ENCODE assay signal across 8 mouse cellular contexts in the genomic region with DNA sequence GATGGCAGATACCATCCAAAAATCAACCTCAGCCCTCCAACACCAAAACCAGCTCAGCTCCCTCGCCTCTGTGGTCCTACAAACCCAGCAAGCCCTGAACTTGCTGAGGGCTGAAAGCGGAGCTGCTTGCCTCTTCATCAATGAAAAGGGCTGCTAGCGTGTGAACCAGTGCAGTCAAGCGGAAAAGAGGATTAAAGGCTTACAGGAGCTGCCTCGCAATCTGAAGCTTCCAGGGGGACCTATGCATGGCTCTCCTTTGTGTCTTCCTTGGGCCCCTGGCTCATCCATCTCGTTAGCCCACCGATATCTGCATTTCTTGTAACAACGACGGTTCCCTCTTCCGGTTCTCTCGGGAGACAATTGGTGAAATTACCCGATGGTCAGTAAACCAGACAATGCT.
A peak's percentile ranks its signal among the peaks of the same experiment; 100 is the strongest.
DNase-seq lines count a peak whose midpoint lies in the region; ATAC-seq lines count a peak whose summit lies in the region.

No protein-coding gene starts in this region.

- no peaks in the 10 kb centered on the region for H3K9me3 ChIP-seq in kidney, embryonic 15.5 days (replicated peaks)
- peaks cover 3% of the 10 kb centered on the region; the same call in 1 of the 2 replicates for H3K9me3 ChIP-seq in hindbrain, embryonic 13.5 days
- no peaks in the 10 kb centered on the region for H3K9me3 ChIP-seq in neural tube, embryonic 13.5 days
- no peaks in the 10 kb centered on the region for H3K9me3 ChIP-seq in intestine, embryonic 16.5 days (ENCODE audit: control insufficient read depth, low read length)

- peak overlapping the region; percentile 52 for H3K4me2 ChIP-seq in kidney, embryonic 15.5 days
- H3K4me2 ChIP-seq in hindbrain, embryonic 13.5 days, result peak overlapping the region; percentile 41
- H3K4me2 ChIP-seq in neural tube, embryonic 13.5 days, result peak overlapping the region; percentile 44
- H3K4me2 ChIP-seq in intestine, embryonic 16.5 days (ENCODE audit: low read depth, low read length), result no peak overlapping the region

- no peak for ATAC-seq in kidney, embryonic 15.5 days (replicated peaks; ENCODE audit: low FRiP score)
- ATAC-seq in hindbrain, embryonic 13.5 days (ENCODE audit: low FRiP score), result no peak
- ATAC-seq in neural tube, embryonic 13.5 days (ENCODE audit: low read depth), result no peak
- no peak for ATAC-seq in intestine, embryonic 16.5 days

- peak overlapping the region; percentile 10; the same call in 1 of the 2 replicates for H3K4me3 ChIP-seq in kidney, embryonic 15.5 days (replicated peaks)
- H3K4me3 ChIP-seq in hindbrain, embryonic 13.5 days, result peak overlapping the region; percentile 0; the same call in 1 of the 2 replicates
- no peak overlapping the region for H3K4me3 ChIP-seq in neural tube, embryonic 13.5 days
- no peak overlapping the region for H3K4me3 ChIP-seq in intestine, embryonic 16.5 days (ENCODE audit: low read length)

- no peaks in the 10 kb centered on the region for H3K36me3 ChIP-seq in kidney, embryonic 15.5 days
- H3K36me3 ChIP-seq in hindbrain, embryonic 13.5 days, result no peaks in the 10 kb centered on the region
- H3K36me3 ChIP-seq in neural tube, embryonic 13.5 days, result no peaks in the 10 kb centered on the region
- no peaks in the 10 kb centered on the region for H3K36me3 ChIP-seq in intestine, embryonic 16.5 days (ENCODE audit: control insufficient read depth, insufficient read depth, low read length)

- H3K27me3 ChIP-seq in kidney, embryonic 15.5 days, result no peaks in the 10 kb centered on the region
- 0 out of 2 replicates have a peak, but pooled peaks cover 6% of the 10 kb centered on the region for H3K27me3 ChIP-seq in hindbrain, embryonic 13.5 days
- 0 out of 2 replicates have a peak, but pooled peaks cover 2% of the 10 kb centered on the region for H3K27me3 ChIP-seq in neural tube, embryonic 13.5 days
- H3K27me3 ChIP-seq in intestine, embryonic 16.5 days (replicated peaks; ENCODE audit: control insufficient read depth, insufficient read depth, low read length), result no peaks in the 10 kb centered on the region

- H3K9ac ChIP-seq in kidney, embryonic 15.5 days, result no peak overlapping the region
- no peak overlapping the region for H3K9ac ChIP-seq in hindbrain, embryonic 13.5 days
- 0 out of 2 replicates have a peak overlapping the region, but pooled peaks have one; percentile 34 for H3K9ac ChIP-seq in neural tube, embryonic 13.5 days
- H3K9ac ChIP-seq in intestine, embryonic 16.5 days (ENCODE audit: low read depth, low read length), result no peak overlapping the region

- H3K4me1 ChIP-seq in kidney, embryonic 15.5 days, result peaks cover 19% of the 10 kb centered on the region
- H3K4me1 ChIP-seq in hindbrain, embryonic 13.5 days (replicated peaks), result peaks cover 10% of the 10 kb centered on the region
- H3K4me1 ChIP-seq in neural tube, embryonic 13.5 days (replicated peaks), result peaks cover 11% of the 10 kb centered on the region; the same call in 1 of the 2 replicates
- no peaks in the 10 kb centered on the region for H3K4me1 ChIP-seq in intestine, embryonic 16.5 days (ENCODE audit: control insufficient read depth, insufficient read depth, low read length)

- no peak overlapping the region for H3K27ac ChIP-seq in kidney, embryonic 15.5 days
- H3K27ac ChIP-seq in hindbrain, embryonic 13.5 days, result no peak overlapping the region
- H3K27ac ChIP-seq in neural tube, embryonic 13.5 days (replicated peaks), result no peak overlapping the region
- H3K27ac ChIP-seq in intestine, embryonic 16.5 days (ENCODE audit: low read length), result no peak overlapping the region

- DNase-seq in kidney, adult 8-10 months, result no peak
- DNase-seq in cerebellum, postnatal 36 days, result peak; percentile 18 to 34
- DNase-seq in ovary, postnatal 10 days (ENCODE audit: low spot score), result no peak
- DNase-seq in thymus, postnatal 14 days, result no peak

- WGBS in kidney, embryonic 15.5 days, result 11% methylated on average over 12 of the region's 12 CpGs
- WGBS in hindbrain, embryonic 13.5 days, result 3% methylated on average over 12 of the region's 12 CpGs
- WGBS in neural tube, embryonic 13.5 days, result 2% methylated on average over 12 of the region's 12 CpGs
- WGBS in intestine, embryonic 16.5 days, result 19% methylated on average over 12 of the region's 12 CpGs

Comparison
In these comparisons a context has a peak if more than half of its experiments do, and no peak if none do; other contexts are left out.
1. H3K4me3 ChIP-seq: peak in kidney, embryonic 15.5 days (single experiment) and hindbrain, embryonic 13.5 days (single experiment); none in neural tube, embryonic 13.5 days (single experiment) and intestine, embryonic 16.5 days (single experiment).
2. DNase-seq: peak in cerebellum, postnatal 36 days (2 of 2); none in kidney, adult 8-10 months (0 of 2), ovary, postnatal 10 days (single experiment) and thymus, postnatal 14 days (single experiment).